Mouse (Mus musculus) hindbrain, embryonic 10.5 days (tissue): ENCODE results near the gene Ccnd3. TPM values are rescaled to one million over a fixed set of nuclear protein-coding genes. Genes with fewer than 3 reads are reported as not detected.
A peak's percentile ranks its signal among the peaks of the same experiment; 100 is the strongest.

Source experiments
- DNase-seq: peaks from one replicate; pipeline ENCODE4 v3.0.0-alpha.2; 2017; ENCODE audit warnings: low spot score
- H3K27ac ChIP-seq: fragments of 300-500 bp; sonication (generic); 2 replicates; pipeline ENCODE4 v1.5.1; 2016; ENCODE audit warnings: mild to moderate bottlenecking, moderate library complexity
- H3K27me3 ChIP-seq: fragments of 300-500 bp; sonication (generic); 2 replicates; pipeline ENCODE4 v1.6.1; 2016; ENCODE audit warnings: mild to moderate bottlenecking; ENCODE audit not compliant: poor library complexity, insufficient read depth, severe bottlenecking
- H3K36me3 ChIP-seq: fragments of 300-500 bp; sonication (generic); 2 replicates; pipeline ENCODE4 v1.6.1; 2016; ENCODE audit warnings: mild to moderate bottlenecking, moderate library complexity
- H3K4me1 ChIP-seq: fragments of 300-500 bp; sonication (generic); replicated peaks from 2 replicates; pipeline ENCODE4 v1.6.1; 2016; ENCODE audit warnings: mild to moderate bottlenecking
- H3K4me3 ChIP-seq: fragments of 300-500 bp; sonication (generic); 2 replicates; pipeline ENCODE4 v1.5.1; 2016; ENCODE audit warnings: mild to moderate bottlenecking, moderate library complexity
- H3K9me3 ChIP-seq: fragments of 300-500 bp; sonication (generic); 2 replicates; pipeline ENCODE4 v1.6.1; 2016; ENCODE audit warnings: mild to moderate bottlenecking, moderate library complexity
- WGBS: fragments of 180-500 bp; shearing (Covaris S2); methylation state at CpG from one replicate; pipeline ENCODE4 v1.1.7; 2016; 5-methylcytosine and 5-hydroxymethylcytosine counted together
- polyA plus RNA-seq: library from polyadenylated mRNA; unstranded; fragments of >200 nt; fragmentation: Nextera tagmentation; extraction: Ambion mirVana; gene quantifications from 2 replicates; pipeline ENCODE4 v1.2.1, GENCODE M21; 2016

Gene Ccnd3
- polyA plus RNA-seq, result 289 and 330 TPM in 2 replicates

DNA sequence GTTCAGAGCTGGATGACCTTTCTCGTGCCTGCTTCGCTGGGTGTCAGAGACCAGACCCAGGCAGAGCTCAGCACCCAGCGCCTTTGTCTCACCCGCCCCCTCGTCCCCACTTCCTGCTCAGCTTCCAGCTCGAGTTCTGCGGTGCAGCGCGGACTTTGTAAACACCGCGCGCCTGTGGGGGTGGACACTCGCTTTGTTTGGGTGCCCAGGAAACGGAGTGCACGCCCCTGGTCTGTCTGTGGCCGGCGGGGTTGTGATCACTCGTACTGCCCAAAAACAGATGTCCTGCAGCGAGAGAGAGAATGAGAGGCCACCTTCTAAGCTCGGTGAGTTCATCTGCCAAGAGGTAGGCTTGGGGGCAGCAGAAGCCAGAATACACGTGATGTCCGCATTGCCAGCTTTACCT is at the start of gene Ccnd3:
Gene Ccnd3, plus strand, starts transcription at position 111 of the 406 bp plus-strand sequence.
- Histone ChIP-seq H3K27ac (peak within 1 kb of the TSS; percentile 83), H3K4me3 (peak within 1 kb of the TSS; percentile 52), H3K9me3 (no peaks in the 10 kb centered on the region), H3K27me3 (0 out of 2 replicates have a peak, but pooled peaks cover 6% of the 10 kb centered on the region), H3K4me1 (peaks cover 43% of the 10 kb centered on the region), H3K36me3 (peaks cover 11% of the 10 kb centered on the region)
- WGBS, result 2% methylated on average over 22 of the region's 22 CpGs
- peak; percentile 65 for DNase-seq

- H3K9me3 ChIP-seq, result no peaks in the 10 kb centered on the region
- no peak for DNase-seq
- no peak overlapping the region for H3K4me3 ChIP-seq
- H3K27ac ChIP-seq, result no peak overlapping the region
- peaks cover 27% of the 10 kb centered on the region for H3K27me3 ChIP-seq
- 87% methylated on average over 13 of the region's 13 CpGs for WGBS
- H3K4me1 ChIP-seq, result peaks cover 8% of the 10 kb centered on the region; the same call in 1 of the 2 replicates
- H3K36me3 ChIP-seq, result no peaks in the 10 kb centered on the region
These were observed 46.5 kb upstream of the Ccnd3 start for GRCm38 (mm10) chr17:47458310-47458709.

GRCm38 (mm10) chr17:47458936-47459335 is 45.9 kb upstream of the Ccnd3 start:
- peaks cover 32% of the 10 kb centered on the region for H3K27me3 ChIP-seq
- DNase-seq, result no peak
- H3K36me3 ChIP-seq, result no peaks in the 10 kb centered on the region
- no peaks in the 10 kb centered on the region for H3K9me3 ChIP-seq
- H3K4me3 ChIP-seq, result no peak overlapping the region
- H3K27ac ChIP-seq, result no peak overlapping the region
- WGBS, result 96% methylated on average over 2 of the region's 2 CpGs
- H3K4me1 ChIP-seq, result peaks cover 13% of the 10 kb centered on the region

- Histone ChIP-seq H3K36me3 (no peaks in the 10 kb centered on the region), H3K27ac (no peak overlapping the region), H3K4me1 (peaks cover 18% of the 10 kb centered on the region), H3K9me3 (no peaks in the 10 kb centered on the region), H3K4me3 (no peak overlapping the region), H3K27me3 (peaks cover 36% of the 10 kb centered on the region)
- 81% methylated on average over 3 of the region's 3 CpGs for WGBS
- no peak for DNase-seq
These were observed 45.4 kb upstream of the Ccnd3 start for GRCm38 (mm10) chr17:47459341-47459919.

DNA sequence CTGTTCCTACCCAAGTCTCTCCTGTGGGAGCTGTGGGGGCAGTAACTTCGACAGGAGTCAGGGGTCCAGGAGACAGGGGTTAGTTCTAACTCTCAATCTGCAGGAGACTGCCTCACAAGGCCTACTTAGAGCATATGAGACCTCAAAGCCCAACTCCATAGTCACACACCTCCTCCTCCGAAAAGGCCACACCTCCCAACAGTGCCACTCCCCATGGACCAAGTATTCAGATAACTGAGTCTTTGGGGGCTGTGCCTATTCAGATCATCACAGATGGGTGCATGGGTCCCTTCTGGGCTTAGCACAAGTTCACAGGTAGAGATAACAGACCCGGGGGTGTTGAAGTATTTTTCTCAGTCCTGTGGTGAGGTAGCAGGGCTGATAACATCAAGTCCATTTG is 43.2 kb upstream of the Ccnd3 start:
- Histone ChIP-seq H3K27me3 (peaks cover 59% of the 10 kb centered on the region), H3K36me3 (no peaks in the 10 kb centered on the region), H3K4me3 (no peak overlapping the region), H3K9me3 (no peaks in the 10 kb centered on the region), H3K27ac (no peak overlapping the region), H3K4me1 (peaks cover 40% of the 10 kb centered on the region)
- WGBS, result 68% methylated on average over 3 of the region's 3 CpGs
- no peak for DNase-seq

DNA sequence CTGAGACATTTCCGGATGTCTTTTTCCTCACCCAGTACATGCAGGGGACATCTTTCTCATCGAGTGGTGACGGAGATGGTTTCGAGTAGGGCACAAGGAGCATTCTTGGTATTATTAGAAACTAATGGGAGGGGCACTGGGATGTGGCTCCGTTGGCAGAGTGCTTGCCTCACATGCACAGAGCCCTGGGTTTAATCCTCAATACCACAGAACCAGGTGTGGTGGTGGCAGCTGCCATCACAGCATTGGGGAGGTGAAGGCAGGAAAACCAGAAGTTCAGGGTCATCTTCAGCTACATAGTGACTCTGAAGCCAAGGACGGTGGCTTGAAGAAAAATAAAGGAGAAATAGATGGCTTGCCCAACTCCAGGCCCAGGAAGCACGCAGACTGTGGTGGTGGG is 42.6 kb upstream of the Ccnd3 start:
- Histone ChIP-seq H3K9me3 (no peaks in the 10 kb centered on the region), H3K27me3 (peaks cover 64% of the 10 kb centered on the region), H3K4me3 (no peak overlapping the region), H3K4me1 (peaks cover 42% of the 10 kb centered on the region), H3K27ac (no peak overlapping the region), H3K36me3 (no peaks in the 10 kb centered on the region)
- 80% methylated on average over 7 of the region's 7 CpGs for WGBS
- DNase-seq, result no peak

DNA sequence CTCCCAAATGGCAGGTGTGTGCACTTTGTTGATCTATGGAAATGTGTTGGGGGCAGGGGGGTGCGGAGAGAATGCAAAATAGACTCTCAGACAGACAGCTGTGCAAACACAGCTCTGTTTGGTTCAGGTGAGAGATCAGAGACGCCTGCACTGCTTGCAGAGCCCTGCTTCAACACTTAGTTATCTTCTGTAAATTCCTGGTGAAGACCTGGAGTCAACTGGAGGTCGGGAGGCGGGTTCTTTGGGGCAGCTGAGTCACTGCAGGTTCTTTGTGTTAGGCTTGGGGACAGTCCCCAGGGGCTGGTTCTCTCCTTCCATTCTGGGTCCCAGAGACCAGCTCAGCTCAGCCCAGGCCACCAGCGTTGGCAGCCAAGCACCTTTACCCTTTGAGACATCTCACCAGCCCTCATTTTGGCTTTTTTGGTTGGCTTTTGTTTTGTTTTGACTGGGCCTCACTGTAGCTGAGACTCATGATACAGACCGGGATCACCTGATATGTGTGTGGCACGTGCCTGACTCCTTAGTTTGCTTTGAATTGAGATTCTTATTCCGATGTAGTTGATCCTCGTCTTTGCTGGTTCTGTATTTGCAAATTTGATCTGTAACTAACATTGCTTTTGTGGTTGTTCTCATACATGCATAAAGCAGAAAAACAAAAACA is 42.0 kb upstream of the Ccnd3 start:
- no peaks in the 10 kb centered on the region for H3K9me3 ChIP-seq
- 43% methylated on average over 9 of the region's 9 CpGs for WGBS
- H3K27me3 ChIP-seq, result peaks cover 71% of the 10 kb centered on the region
- peaks cover 45% of the 10 kb centered on the region for H3K4me1 ChIP-seq
- H3K4me3 ChIP-seq, result no peak overlapping the region
- H3K36me3 ChIP-seq, result no peaks in the 10 kb centered on the region
- no peak overlapping the region for H3K27ac ChIP-seq
- no peak for DNase-seq

DNA sequence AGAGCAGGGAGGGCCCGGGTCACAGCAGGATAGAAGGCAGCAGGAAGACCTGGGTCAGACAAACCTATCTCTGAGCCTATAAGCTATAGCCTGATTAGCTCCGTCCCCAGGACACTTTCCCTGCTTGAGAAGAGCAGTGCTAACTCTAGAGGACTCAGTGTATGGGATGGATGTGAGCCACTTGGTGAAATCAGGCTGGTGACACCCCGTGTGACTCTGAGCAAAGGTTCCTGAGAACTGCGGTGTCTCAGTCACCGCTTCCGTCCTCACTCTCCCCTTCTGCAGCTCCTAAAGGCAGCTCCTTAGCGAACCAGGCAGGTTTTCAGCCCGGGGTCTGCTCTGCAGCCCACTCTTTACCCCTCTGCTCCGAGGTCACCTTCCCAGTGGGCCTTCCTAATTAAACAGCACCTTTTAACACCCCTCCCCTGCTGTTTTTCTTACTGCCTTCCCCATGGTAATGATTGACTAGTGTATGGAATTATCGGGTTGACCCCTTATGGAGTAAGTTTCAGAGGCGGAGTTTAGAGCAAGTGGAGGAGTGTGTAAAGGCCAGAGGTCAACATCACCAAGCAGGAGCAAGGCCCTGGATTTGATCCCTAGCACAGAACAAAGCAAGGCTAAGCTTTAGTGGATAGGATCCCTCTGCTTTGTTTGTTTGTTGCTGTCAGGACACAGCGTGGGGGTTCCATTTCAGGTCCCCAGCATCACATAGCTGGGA is 40.4 kb upstream of the Ccnd3 start:
- H3K9me3 ChIP-seq, result no peaks in the 10 kb centered on the region
- no peaks in the 10 kb centered on the region for H3K36me3 ChIP-seq
- no peak overlapping the region for H3K4me3 ChIP-seq
- H3K27me3 ChIP-seq, result peaks cover 86% of the 10 kb centered on the region
- WGBS, result 35% methylated on average over 12 of the region's 12 CpGs
- no peak for DNase-seq
- H3K4me1 ChIP-seq, result peaks cover 61% of the 10 kb centered on the region
- 0 out of 2 replicates have a peak overlapping the region, but pooled peaks have one; percentile 29 for H3K27ac ChIP-seq

DNA sequence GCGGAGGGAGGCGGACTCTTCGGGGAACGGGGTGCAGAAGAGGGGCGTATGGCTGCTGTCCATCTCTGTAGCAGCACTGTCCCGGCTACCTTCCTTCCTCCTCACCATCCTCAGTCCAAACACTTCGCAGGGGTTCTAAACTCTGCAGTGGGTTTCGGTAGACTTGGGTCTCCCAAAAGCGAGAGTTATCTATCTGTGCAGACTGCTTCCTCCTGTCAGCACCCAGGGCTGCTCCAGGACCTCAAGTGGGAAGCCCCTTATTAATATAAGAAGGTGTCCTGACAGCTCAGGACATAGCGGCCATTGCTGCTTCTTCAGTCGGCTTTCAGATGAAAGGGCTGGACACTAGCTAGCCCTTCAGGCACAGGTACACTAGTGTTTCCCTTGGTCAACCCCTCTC is 39.8 kb upstream of the Ccnd3 start:
- Histone ChIP-seq H3K27ac (no peak overlapping the region), H3K36me3 (no peaks in the 10 kb centered on the region), H3K27me3 (peaks cover 92% of the 10 kb centered on the region), H3K4me3 (no peak overlapping the region), H3K9me3 (no peaks in the 10 kb centered on the region), H3K4me1 (peaks cover 63% of the 10 kb centered on the region)
- no peak for DNase-seq
- 75% methylated on average over 11 of the region's 11 CpGs for WGBS

GRCm38 (mm10) chr17:47466284-47466683 is 38.6 kb upstream of the Ccnd3 start:
- Histone ChIP-seq H3K4me1 (peaks cover 63% of the 10 kb centered on the region), H3K9me3 (no peaks in the 10 kb centered on the region), H3K27ac (0 out of 2 replicates have a peak overlapping the region, but pooled peaks have one; percentile 23), H3K4me3 (no peak overlapping the region), H3K36me3 (no peaks in the 10 kb centered on the region), H3K27me3 (peaks cover 93% of the 10 kb centered on the region)
- no peak for DNase-seq
- WGBS, result 26% methylated on average over 9 of the region's 9 CpGs

DNA sequence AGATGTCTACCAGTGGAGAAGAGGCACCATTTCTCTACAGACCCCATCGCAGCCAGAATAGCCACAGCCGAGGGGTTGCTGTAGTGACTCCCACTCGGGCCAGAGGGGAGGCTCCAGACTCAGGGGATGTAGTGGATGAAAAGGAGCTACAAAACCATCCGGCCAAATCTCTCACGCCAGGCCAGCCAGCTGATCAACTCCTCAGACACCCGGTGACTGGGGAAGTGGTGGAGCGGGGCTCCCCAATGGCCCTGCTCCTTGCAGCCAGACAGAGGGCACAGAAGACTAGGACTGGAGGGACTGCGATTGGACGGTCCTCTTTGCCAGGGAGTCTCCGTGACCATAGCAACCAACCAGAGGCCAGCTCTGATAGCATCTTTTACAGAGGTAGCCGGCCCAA is 37.2 kb upstream of the Ccnd3 start:
- no peak overlapping the region for H3K27ac ChIP-seq

GRCm38 (mm10) chr17:47468063-47468462 is 36.8 kb upstream of the Ccnd3 start:
- WGBS, result 14% methylated on average over 14 of the region's 14 CpGs
- no peak for DNase-seq
- Histone ChIP-seq H3K27ac (no peak overlapping the region), H3K4me1 (peaks cover 60% of the 10 kb centered on the region), H3K4me3 (peak overlapping the region; percentile 44), H3K9me3 (no peaks in the 10 kb centered on the region), H3K36me3 (no peaks in the 10 kb centered on the region), H3K27me3 (peaks cover 93% of the 10 kb centered on the region)

More for the DNA sequence above, 37.2 kb upstream of the Ccnd3 start:
- peak overlapping the region; percentile 44 for H3K4me3 ChIP-seq
- no peak for DNase-seq
- WGBS, result 54% methylated on average over 11 of the region's 11 CpGs
- no peaks in the 10 kb centered on the region for H3K9me3 ChIP-seq
- H3K27me3 ChIP-seq, result peaks cover 90% of the 10 kb centered on the region
- peaks cover 61% of the 10 kb centered on the region for H3K4me1 ChIP-seq
- no peaks in the 10 kb centered on the region for H3K36me3 ChIP-seq

DNA sequence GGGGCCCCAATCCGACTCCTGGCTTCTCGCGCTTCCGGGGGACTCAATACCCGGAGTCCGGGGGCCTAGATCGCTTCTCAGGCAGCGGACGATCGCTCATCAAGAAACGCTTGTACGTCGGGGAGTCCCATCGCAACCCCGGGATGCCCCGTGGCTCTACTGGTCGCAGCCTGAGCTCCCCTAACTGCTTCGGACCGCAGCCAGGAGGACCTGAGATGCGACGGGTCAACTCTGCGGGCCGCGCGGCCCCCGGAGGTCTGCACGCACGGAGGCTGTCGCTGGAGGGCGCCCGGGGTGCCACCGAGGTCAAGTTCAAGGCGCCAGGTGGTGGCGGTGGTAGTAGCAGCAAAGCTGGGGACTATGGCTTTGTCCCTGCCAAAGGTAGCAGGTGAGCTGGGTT is 36.4 kb upstream of the Ccnd3 start:
- peak overlapping the region; percentile 44 for H3K4me3 ChIP-seq
- 6% methylated on average over 34 of the region's 34 CpGs for WGBS
- no peak for DNase-seq
- H3K27ac ChIP-seq, result no peak overlapping the region
- no peaks in the 10 kb centered on the region for H3K36me3 ChIP-seq
- H3K9me3 ChIP-seq, result no peaks in the 10 kb centered on the region
- peaks cover 62% of the 10 kb centered on the region for H3K4me1 ChIP-seq
- H3K27me3 ChIP-seq, result peaks cover 92% of the 10 kb centered on the region
